Mouse (Mus musculus): Measurements from ENCODE around the gene Gm10600. TPM values are rescaled to one million over a fixed set of nuclear protein-coding genes. Genes with fewer than 3 reads are reported as not detected.
"Not testable (repeated sequence)": the region's sequence is repeated elsewhere in the genome, so short reads cannot be mapped to it uniquely, and the experiment has no call there.

Gene Gm10600
- polyA plus RNA-seq (2015; fragmentation: Nextera tagmentation; extraction: Ambion mirVana) = not detected in 2 replicates

DNA sequence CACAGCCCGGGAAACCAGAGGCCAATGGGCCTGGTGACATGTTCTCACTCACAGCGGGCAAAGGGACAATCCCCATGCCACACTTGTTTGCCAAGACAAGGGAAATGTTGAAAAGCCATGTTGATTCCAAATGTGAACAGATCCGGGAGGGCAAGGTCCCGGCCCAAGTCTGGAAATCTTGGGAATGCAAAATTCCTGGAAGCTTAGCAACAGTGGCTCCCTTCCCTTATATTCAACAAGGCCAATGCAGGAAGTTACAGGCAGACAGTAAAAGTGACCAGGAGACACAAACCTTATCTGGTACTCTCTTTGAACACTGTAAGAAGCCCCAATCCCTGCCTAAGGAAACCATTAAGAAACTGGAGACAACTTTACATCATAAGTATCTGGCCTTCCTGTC lies at the start of gene Gm10600:
Gm10600 (plus strand) TSS at position 301 of the 400 bp plus-strand sequence.
- not testable (repeated sequence) for H3K27ac ChIP-seq (replicated peaks); ATAC-seq (ENCODE audit: low FRiP score, low TSS enrichment); H3K4me2 ChIP-seq (replicated peaks; ENCODE audit: low read depth); H3K36me3 ChIP-seq (ENCODE audit: control insufficient read depth, insufficient read depth, low read length); H3K4me3 ChIP-seq (ENCODE audit: low read depth, low read length); H3K9ac ChIP-seq (ENCODE audit: low read length); H3K27me3 ChIP-seq (ENCODE audit: control insufficient read depth, insufficient read depth, low read length); DNase-seq (ENCODE audit: low spot score); H3K4me1 ChIP-seq (replicated peaks; ENCODE audit: control insufficient read depth, insufficient read depth); H3K9me3 ChIP-seq (ENCODE audit: control insufficient read depth, low read length)
- WGBS = no CpG with 5 or more reads among the region's 4 CpGs

DNA sequence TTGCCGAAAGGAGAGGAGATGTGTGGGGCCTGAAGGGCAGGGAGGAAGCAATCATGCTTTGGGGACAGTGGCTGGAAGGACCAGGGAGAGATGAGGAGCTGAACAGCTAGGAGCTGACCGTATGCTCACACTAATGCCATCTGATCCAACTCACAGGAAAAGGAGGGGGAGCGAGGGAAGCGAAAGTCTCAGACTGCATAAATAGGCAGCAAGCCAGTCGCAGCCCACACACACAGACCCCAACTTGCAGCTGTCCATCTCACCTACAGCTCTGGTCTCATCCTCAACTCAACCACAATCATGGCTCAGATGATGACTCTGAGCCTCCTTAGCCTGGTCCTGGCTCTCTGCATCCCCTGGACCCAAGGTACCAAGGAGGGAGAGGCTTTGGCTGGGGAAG lies 15.0 kb downstream of the Gm10600 start, which contains the start of gene Ccl21b:
Ccl21b (plus strand) TSS at position 301 of the 400 bp plus-strand sequence.
- not testable (repeated sequence) for H3K9ac ChIP-seq (ENCODE audit: low read length); DNase-seq (ENCODE audit: low spot score); H3K27me3 ChIP-seq (ENCODE audit: control insufficient read depth, insufficient read depth, low read length); H3K27ac ChIP-seq (replicated peaks); ATAC-seq (ENCODE audit: low FRiP score, low TSS enrichment); H3K9me3 ChIP-seq (ENCODE audit: control insufficient read depth, low read length); H3K4me2 ChIP-seq (replicated peaks; ENCODE audit: low read depth); H3K4me3 ChIP-seq (ENCODE audit: low read depth, low read length); H3K4me1 ChIP-seq (replicated peaks; ENCODE audit: control insufficient read depth, insufficient read depth); H3K36me3 ChIP-seq (ENCODE audit: control insufficient read depth, insufficient read depth, low read length)
- WGBS = no CpG with 5 or more reads among the region's 5 CpGs

Other genes with a start within 250 kb of the Gm10600 start
- gene Gm21093, start 205.9 kb upstream of the Gm10600 start, polyA plus RNA-seq (2015; fragmentation: Nextera tagmentation; extraction: Ambion mirVana) = 0.10 TPM in 1 of 2 replicates, not detected in the other
- not detected in 2 replicates for gene Gm3893, start 149.4 kb upstream of the Gm10600 start, polyA plus RNA-seq (2015; fragmentation: Nextera tagmentation; extraction: Ambion mirVana)
- gene Gm13304, start 125.8 kb upstream of the Gm10600 start, polyA plus RNA-seq (2015; fragmentation: Nextera tagmentation; extraction: Ambion mirVana) = 10.0 TPM in 1 of 2 replicates, not detected in the other
- gene Gm13306, start 87.2 kb upstream of the Gm10600 start, polyA plus RNA-seq (2015; fragmentation: Nextera tagmentation; extraction: Ambion mirVana) = not detected in 2 replicates
- 0.39 TPM in 1 of 2 replicates, not detected in the other for gene Gm13305, start 72.0 kb upstream of the Gm10600 start, polyA plus RNA-seq (2015; fragmentation: Nextera tagmentation; extraction: Ambion mirVana)
- gene Ccl21b, start 15.1 kb downstream of the Gm10600 start, polyA plus RNA-seq (2015; fragmentation: Nextera tagmentation; extraction: Ambion mirVana) = 0.42 TPM in 1 of 2 replicates, not detected in the other
- gene Gm21953, start 53.6 kb downstream of the Gm10600 start, polyA plus RNA-seq (2015; fragmentation: Nextera tagmentation; extraction: Ambion mirVana) = not detected in 2 replicates
- not detected in 2 replicates for gene Fam205a3, start 77.7 kb downstream of the Gm10600 start, polyA plus RNA-seq (2015; fragmentation: Nextera tagmentation; extraction: Ambion mirVana)
- gene Gm21586, start 198.7 kb downstream of the Gm10600 start, polyA plus RNA-seq (2015; fragmentation: Nextera tagmentation; extraction: Ambion mirVana) = not detected in 2 replicates
- gene Gm2163, start 226.1 kb downstream of the Gm10600 start, polyA plus RNA-seq (2015; fragmentation: Nextera tagmentation; extraction: Ambion mirVana) = 0.05 TPM in 1 of 2 replicates, not detected in the other